Mouse (Mus musculus) kidney, embryonic 15.5 days (tissue): ENCODE measurements around the gene Slc9a3. TPM values are rescaled to one million over a fixed set of nuclear protein-coding genes. Genes with fewer than 3 reads are reported as not detected.

Experiments
- ATAC-seq: fragments of 200-750 bp; cut with Nextera tagmentation; replicated peaks from 2 replicates; pipeline ENCODE4 v1.8.0; 2017; ENCODE audit warnings: moderate TSS enrichment; ENCODE audit not compliant: low FRiP score
- H3K27ac ChIP-seq: fragments of 300-500 bp; sonication (generic); 2 replicates; pipeline ENCODE4 v1.5.1; 2015; ENCODE audit warnings: mild to moderate bottlenecking, inconsistent platforms
- H3K27me3 ChIP-seq: fragments of 300-500 bp; sonication (generic); 2 replicates; pipeline ENCODE4 v1.6.1; 2015; ENCODE audit warnings: inconsistent platforms
- H3K36me3 ChIP-seq: fragments of 300-500 bp; sonication (generic); 2 replicates; pipeline ENCODE4 v1.6.1; 2015; ENCODE audit warnings: inconsistent platforms
- H3K4me1 ChIP-seq: fragments of 300-500 bp; sonication (generic); 2 replicates; pipeline ENCODE4 v1.6.1; 2015; ENCODE audit warnings: inconsistent platforms
- H3K4me2 ChIP-seq: fragments of 300-500 bp; sonication (generic); 2 replicates; pipeline ENCODE4 v1.6.1; 2015; ENCODE audit warnings: moderate library complexity, mild to moderate bottlenecking, inconsistent platforms
- H3K4me3 ChIP-seq: fragments of 300-500 bp; sonication (generic); replicated peaks from 2 replicates; pipeline ENCODE4 v1.5.1; 2015; ENCODE audit warnings: mild to moderate bottlenecking, inconsistent platforms
- H3K9ac ChIP-seq: fragments of 300-500 bp; sonication (generic); 2 replicates; pipeline ENCODE4 v1.6.1; 2015; ENCODE audit warnings: mild to moderate bottlenecking, inconsistent platforms
- H3K9me3 ChIP-seq: fragments of 300-500 bp; sonication (generic); replicated peaks from 2 replicates; pipeline ENCODE4 v1.6.1; 2016; ENCODE audit warnings: inconsistent platforms
- WGBS: fragments of 180-500 bp; shearing (Covaris S2); methylation state at CpG from one replicate; pipeline ENCODE4 v1.1.7; 2015; ENCODE audit warnings: mixed read lengths; 5-methylcytosine and 5-hydroxymethylcytosine counted together
- polyA plus RNA-seq: library from polyadenylated mRNA; unstranded; fragments of >200 nt; fragmentation: Nextera tagmentation; extraction: Ambion mirVana; gene quantifications from 2 replicates; pipeline ENCODE4 v1.2.1, GENCODE M21; 2015

The Slc9a3 gene
- polyA plus RNA-seq, 1 experiment from 2014 or later: 1.8 TPM

GRCm38 (mm10) chr13:74113626-74114191 lies 7.5 kb upstream of the Slc9a3 start:
- WGBS: 72% methylated on average over 6 of the region's 6 CpGs
- no peaks in the 10 kb centered on the region for H3K27me3 ChIP-seq
- H3K36me3 ChIP-seq: no peaks in the 10 kb centered on the region
- no peaks in the 10 kb centered on the region for H3K9me3 ChIP-seq
- no peak overlapping the region for H3K9ac ChIP-seq
- H3K4me1 ChIP-seq: no peaks in the 10 kb centered on the region
- no peak overlapping the region for H3K27ac ChIP-seq
- H3K4me2 ChIP-seq: no peak overlapping the region
- H3K4me3 ChIP-seq: no peak overlapping the region
- no peak for ATAC-seq

- H3K9ac ChIP-seq: no peak overlapping the region
- WGBS: 30% methylated on average over 14 of the region's 14 CpGs
- no peak overlapping the region for H3K27ac ChIP-seq
- peak overlapping the region; percentile 83 for H3K4me2 ChIP-seq
- H3K36me3 ChIP-seq: no peaks in the 10 kb centered on the region
- no peak for ATAC-seq
- H3K27me3 ChIP-seq: peaks cover 57% of the 10 kb centered on the region
- H3K4me1 ChIP-seq: peaks cover 11% of the 10 kb centered on the region
- H3K4me3 ChIP-seq: peak overlapping the region; percentile 43
- no peaks in the 10 kb centered on the region for H3K9me3 ChIP-seq
Observed at GRCm38 (mm10) chr13:74121795-74122330, 606 bp downstream of the Slc9a3 start.

GRCm38 (mm10) chr13:74122632-74123031 lies 1.4 kb downstream of the Slc9a3 start:
- Histone ChIP-seq H3K9ac (no peak overlapping the region), H3K4me1 (peaks cover 11% of the 10 kb centered on the region), H3K27ac (no peak overlapping the region), H3K36me3 (no peaks in the 10 kb centered on the region), H3K4me2 (no peak overlapping the region), H3K9me3 (no peaks in the 10 kb centered on the region), H3K27me3 (peaks cover 57% of the 10 kb centered on the region), H3K4me3 (no peak overlapping the region)
- 74% methylated on average over 3 of the region's 3 CpGs for WGBS
- no peak for ATAC-seq

GRCm38 (mm10) chr13:74127571-74127970 lies 6.3 kb downstream of the Slc9a3 start:
- no peaks in the 10 kb centered on the region for H3K9me3 ChIP-seq
- WGBS: 79% methylated on average over 7 of the region's 7 CpGs

GRCm38 (mm10) chr13:74129909-74130308 lies 8.7 kb downstream of the Slc9a3 start:
- no peaks in the 10 kb centered on the region for H3K4me1 ChIP-seq
- no peak overlapping the region for H3K4me3 ChIP-seq
- no peak overlapping the region for H3K9ac ChIP-seq
- 85% methylated on average over 6 of the region's 6 CpGs for WGBS
- H3K4me2 ChIP-seq: no peak overlapping the region
- H3K27me3 ChIP-seq: no peaks in the 10 kb centered on the region
- no peak for ATAC-seq
- H3K27ac ChIP-seq: no peak overlapping the region
- no peaks in the 10 kb centered on the region for H3K36me3 ChIP-seq
- H3K9me3 ChIP-seq: no peaks in the 10 kb centered on the region

More at GRCm38 (mm10) chr13:74127571-74127970, 6.3 kb downstream of the Slc9a3 start:
- H3K4me3 ChIP-seq: no peak overlapping the region
- H3K27ac ChIP-seq: no peak overlapping the region
- H3K9ac ChIP-seq: no peak overlapping the region
- 0 out of 2 replicates have a peak, but pooled peaks have one; percentile 33 for ATAC-seq
- H3K4me2 ChIP-seq: no peak overlapping the region
- peaks cover 20% of the 10 kb centered on the region for H3K27me3 ChIP-seq
- no peaks in the 10 kb centered on the region for H3K4me1 ChIP-seq
- no peaks in the 10 kb centered on the region for H3K36me3 ChIP-seq

GRCm38 (mm10) chr13:74138906-74139647 lies 17.8 kb downstream of the Slc9a3 start:
- Histone ChIP-seq H3K4me2 (no peak overlapping the region), H3K4me1 (peaks cover 9% of the 10 kb centered on the region; the same call in 1 of the 2 replicates), H3K36me3 (no peaks in the 10 kb centered on the region), H3K4me3 (no peak overlapping the region), H3K9me3 (no peaks in the 10 kb centered on the region), H3K27ac (no peak overlapping the region), H3K27me3 (no peaks in the 10 kb centered on the region), H3K9ac (no peak overlapping the region)
- no peak for ATAC-seq
- WGBS: 73% methylated on average over 7 of the region's 7 CpGs

GRCm38 (mm10) chr13:74140793-74141192 lies 19.5 kb downstream of the Slc9a3 start:
- no peak overlapping the region for H3K4me2 ChIP-seq
- ATAC-seq: no peak
- peaks cover 22% of the 10 kb centered on the region; the same call in 1 of the 2 replicates for H3K4me1 ChIP-seq
- no peaks in the 10 kb centered on the region for H3K36me3 ChIP-seq
- 86% methylated on average over 6 of the region's 6 CpGs for WGBS
- H3K27ac ChIP-seq: no peak overlapping the region
- no peaks in the 10 kb centered on the region for H3K9me3 ChIP-seq
- no peaks in the 10 kb centered on the region for H3K27me3 ChIP-seq
- no peak overlapping the region for H3K4me3 ChIP-seq
- H3K9ac ChIP-seq: no peak overlapping the region

- no peaks in the 10 kb centered on the region for H3K36me3 ChIP-seq
- no peak overlapping the region for H3K4me2 ChIP-seq
- peaks cover 22% of the 10 kb centered on the region; the same call in 1 of the 2 replicates for H3K4me1 ChIP-seq
- H3K9me3 ChIP-seq: no peaks in the 10 kb centered on the region
- ATAC-seq: no peak
- no peak overlapping the region for H3K9ac ChIP-seq
- H3K27me3 ChIP-seq: no peaks in the 10 kb centered on the region
- peak overlapping the region; percentile 88 for H3K27ac ChIP-seq
- WGBS: 63% methylated on average over 3 of the region's 3 CpGs
- H3K4me3 ChIP-seq: no peak overlapping the region
Observed at GRCm38 (mm10) chr13:74143282-74143681, 22.0 kb downstream of the Slc9a3 start.

GRCm38 (mm10) chr13:74144120-74144884 lies 23.0 kb downstream of the Slc9a3 start:
- Histone ChIP-seq H3K4me2 (no peak overlapping the region), H3K27ac (peak overlapping the region; percentile 88), H3K9ac (no peak overlapping the region), H3K36me3 (no peaks in the 10 kb centered on the region), H3K4me1 (peaks cover 22% of the 10 kb centered on the region; the same call in 1 of the 2 replicates), H3K27me3 (no peaks in the 10 kb centered on the region), H3K9me3 (no peaks in the 10 kb centered on the region), H3K4me3 (no peak overlapping the region)
- 43% methylated on average over 7 of the region's 7 CpGs for WGBS
- peak; percentile 95 for ATAC-seq

- Histone ChIP-seq H3K27ac (no peak overlapping the region), H3K9ac (no peak overlapping the region), H3K9me3 (no peaks in the 10 kb centered on the region), H3K4me3 (no peak overlapping the region), H3K4me2 (no peak overlapping the region), H3K36me3 (no peaks in the 10 kb centered on the region), H3K27me3 (no peaks in the 10 kb centered on the region), H3K4me1 (peaks cover 22% of the 10 kb centered on the region; the same call in 1 of the 2 replicates)
- ATAC-seq: no peak
- WGBS: 70% methylated on average over 3 of the region's 3 CpGs
Observed at GRCm38 (mm10) chr13:74145983-74146622, 24.8 kb downstream of the Slc9a3 start.

- Histone ChIP-seq H3K27ac (no peak overlapping the region), H3K9me3 (no peaks in the 10 kb centered on the region), H3K4me2 (no peak overlapping the region), H3K4me1 (peaks cover 22% of the 10 kb centered on the region; the same call in 1 of the 2 replicates), H3K9ac (no peak overlapping the region), H3K27me3 (no peaks in the 10 kb centered on the region), H3K36me3 (no peaks in the 10 kb centered on the region), H3K4me3 (no peak overlapping the region)
- WGBS: 86% methylated on average over 2 of the region's 2 CpGs
- ATAC-seq: no peak
Observed at GRCm38 (mm10) chr13:74147327-74147726, 26.1 kb downstream of the Slc9a3 start.
